Mouse (Mus musculus) left cerebral cortex, postnatal 10 days (tissue): ENCODE results near the gene Hyal3. TPM values are rescaled to one million over a fixed set of nuclear protein-coding genes. Genes with fewer than 3 reads are reported as not detected.

ENCODE experiments used
- total RNA-seq, 2 experiments: library from RNA; stranded (reverse); gene quantifications; 2 replicates each; pipeline ENCODE4 v1.2.3; 2021

The Hyal3 gene
- total RNA-seq, 2 experiments from 2014 or later: 0.99 to 1.4 TPM

Other genes with a start within 250 kb of the Hyal3 start
- 10 to 100 TPM; 14.3 to 16.6 TPM for gene Hemk1, start 242.5 kb upstream of the Hyal3 start, total RNA-seq
- gene 6430571L13Rik, start 240.2 kb upstream of the Hyal3 start, total RNA-seq: 1 to 10 TPM; 4.0 TPM
- 10 to 100 TPM; 33.8 to 37.8 TPM for gene Cacna2d2, start 181.2 kb upstream of the Hyal3 start, total RNA-seq
- gene Tmem115, start 46.9 kb upstream of the Hyal3 start, total RNA-seq: 10 to 100 TPM; 31.8 to 35.7 TPM
- 10 to 100 TPM; 19.0 to 21.4 TPM for gene Cyb561d2, start 38.6 kb upstream of the Hyal3 start, total RNA-seq
- 10 to 100 TPM; 34.1 to 37.8 TPM for gene Nprl2, start 38.6 kb upstream of the Hyal3 start, total RNA-seq
- 1 to 10 TPM; 1.8 to 2.9 TPM for gene Zmynd10, start 33.5 kb upstream of the Hyal3 start, total RNA-seq
- gene Rassf1, start 29.3 kb upstream of the Hyal3 start, total RNA-seq: 10 to 100 TPM; 14.7 to 14.9 TPM
- 10 to 100 TPM; 71.6 to 76.6 TPM for gene Tusc2, start 17.6 kb upstream of the Hyal3 start, total RNA-seq
- 10 to 100 TPM; 13.2 to 20.1 TPM for gene Hyal2, start 12.9 kb upstream of the Hyal3 start, total RNA-seq
- 1 to 10 TPM; 3.1 to 4.3 TPM for gene Hyal1, start 3.9 kb upstream of the Hyal3 start, total RNA-seq
- gene Naa80, start 1.9 kb upstream of the Hyal3 start, total RNA-seq: 1 to 10 TPM; 9.3 to 9.8 TPM
- gene Ifrd2, start 6.8 kb downstream of the Hyal3 start, total RNA-seq: 10 to 100 TPM; 10.1 to 12.5 TPM
- gene Sema3b, start 28.4 kb downstream of the Hyal3 start, total RNA-seq: 1 to 10 TPM; 2.7 to 2.9 TPM
- 100 to 1,000 TPM; 229 to 244 TPM for gene Gnai2, start 54.5 kb downstream of the Hyal3 start, total RNA-seq
- gene Slc38a3, start 88.7 kb downstream of the Hyal3 start, total RNA-seq: 10 to 100 TPM; 84.1 to 90.3 TPM
- under 1 TPM; 0.32 to 0.93 TPM for gene Gnat1, start 98.9 kb downstream of the Hyal3 start, total RNA-seq
- 10 to 100 TPM; 14.3 to 19.2 TPM for gene Sema3f, start 129.7 kb downstream of the Hyal3 start, total RNA-seq
- gene Rbm5, start 190.2 kb downstream of the Hyal3 start, total RNA-seq: 100 to 1,000 TPM; 157 TPM